In genomic region chr10:80490051-80490450, GRCm38 (mm10) we compare ENCODE assay signal across 10 mouse cellular contexts. TPM values are rescaled to one million over a fixed set of nuclear protein-coding genes. Genes with fewer than 3 reads are reported as not detected.
DNase-seq lines count a peak whose midpoint lies in the region; ATAC-seq and TF ChIP-seq lines count a peak whose summit lies in the region.
"Had no signal": no experiment of that assay in that cellular context is flagged by ENCODE, and none has a peak within 500 bp of the region (broad histone marks: within the 10 kb centered on the region; RNA-seq: fewer than 3 reads in every experiment).

No protein-coding gene starts in this region.

- ATAC-seq in heart, embryonic 16.5 days (replicated peaks; ENCODE audit: extremely low read depth, insufficient read depth, low FRiP score), result peak; percentile 24; the same call in 1 of the 2 replicates
- peak; percentile 89 for ATAC-seq in lung, embryonic 14.5 days (ENCODE audit: insufficient read depth)
- no peak for ATAC-seq in activated CD4-positive, CD25-positive, alpha-beta regulatory T cell, adult 4 months

- H3K4me3 ChIP-seq in embryonic facial prominence, embryonic 10.5 days, result 0 out of 2 replicates have a peak overlapping the region, but pooled peaks have one; percentile 16
- H3K4me3 ChIP-seq in heart, embryonic 16.5 days (ENCODE audit: low read length), result peak overlapping the region; percentile 16
- 0 out of 2 replicates have a peak overlapping the region, but pooled peaks have one; percentile 4 for H3K4me3 ChIP-seq in lung, embryonic 14.5 days (ENCODE audit: low read depth, low read length)
- H3K4me3 ChIP-seq: hindbrain, embryonic 15.5 days; liver, embryonic 15.5 days had no signal

- H3K4me1 ChIP-seq in embryonic facial prominence, embryonic 10.5 days, result peaks cover 11% of the 10 kb centered on the region
- peaks cover 8% of the 10 kb centered on the region; the same call in 1 of the 2 replicates for H3K4me1 ChIP-seq in heart, embryonic 16.5 days (ENCODE audit: control insufficient read depth, insufficient read depth, low read length)
- peaks cover 5% of the 10 kb centered on the region; the same call in 1 of the 2 replicates for H3K4me1 ChIP-seq in lung, embryonic 14.5 days (ENCODE audit: insufficient read depth)

- H3K9me3 ChIP-seq in embryonic facial prominence, embryonic 10.5 days, result no peaks in the 10 kb centered on the region
- H3K9me3 ChIP-seq in heart, embryonic 16.5 days (replicated peaks; ENCODE audit: control insufficient read depth, low read length), result peaks cover 6% of the 10 kb centered on the region
- H3K9me3 ChIP-seq in lung, embryonic 14.5 days (ENCODE audit: low read depth, low read length), result peaks cover 3% of the 10 kb centered on the region; the same call in 1 of the 2 replicates
- H3K9me3 ChIP-seq: hindbrain, embryonic 15.5 days; liver, embryonic 15.5 days had no signal

- DNase-seq in R1 (ENCODE audit: low read depth, low spot score), result peak; percentile 43
- DNase-seq in embryonic facial prominence, embryonic 10.5 days (ENCODE audit: low spot score), result peak; percentile 31
- peak; percentile 94 for DNase-seq in lung, embryonic 14.5 days
- DNase-seq in layer of hippocampus, postnatal 10 days (ENCODE audit: low spot score in 2 of 2), result no peak
- DNase-seq in left cerebral cortex, adult 8-10 months (ENCODE audit: low spot score in 2 of 2), result no peak
- DNase-seq in spleen, postnatal 36 days (ENCODE audit: low spot score in 2 of 2), result no peak

- no peak for TF ChIP-seq CTCF in lung, embryonic 14.5 days (IDR thresholded peaks at IDR 0.05; ENCODE audit: low read depth)

- H3K4me2 ChIP-seq in heart, embryonic 16.5 days (ENCODE audit: low read depth, low read length), result peak overlapping the region; percentile 20; the same call in 1 of the 2 replicates
- H3K4me2 ChIP-seq in lung, embryonic 14.5 days, result peak overlapping the region; percentile 51
- H3K4me2 ChIP-seq: hindbrain, embryonic 15.5 days; liver, embryonic 15.5 days had no signal

- no peaks in the 10 kb centered on the region for H3K36me3 ChIP-seq in embryonic facial prominence, embryonic 10.5 days (replicated peaks)
- H3K36me3 ChIP-seq in heart, embryonic 16.5 days (ENCODE audit: control insufficient read depth, insufficient read depth), result no peaks in the 10 kb centered on the region
- no peaks in the 10 kb centered on the region for H3K36me3 ChIP-seq in lung, embryonic 14.5 days (ENCODE audit: insufficient read depth)
- H3K36me3 ChIP-seq: hindbrain, embryonic 15.5 days; liver, embryonic 15.5 days had no signal

- under 1% methylated on average over 22 of the region's 22 CpGs for WGBS in embryonic facial prominence, embryonic 10.5 days
- 2% methylated on average over 22 of the region's 22 CpGs for WGBS in heart, embryonic 16.5 days
- WGBS in lung, embryonic 14.5 days, result under 1% methylated on average over 22 of the region's 22 CpGs

- no peak overlapping the region for H3K27ac ChIP-seq in embryonic facial prominence, embryonic 10.5 days (replicated peaks)
- H3K27ac ChIP-seq in heart, embryonic 16.5 days (ENCODE audit: low read length), result no peak overlapping the region
- H3K27ac ChIP-seq in lung, embryonic 14.5 days (ENCODE audit: low read depth), result no peak overlapping the region
- H3K27ac ChIP-seq: hindbrain, embryonic 15.5 days; liver, embryonic 15.5 days had no signal

- no peak overlapping the region for H3K9ac ChIP-seq in heart, embryonic 16.5 days (ENCODE audit: low read length)
- H3K9ac ChIP-seq in lung, embryonic 14.5 days, result no peak overlapping the region
- H3K9ac ChIP-seq: hindbrain, embryonic 15.5 days; liver, embryonic 15.5 days had no signal

- peaks cover 100% of the 10 kb centered on the region for H3K27me3 ChIP-seq in embryonic facial prominence, embryonic 10.5 days (replicated peaks; ENCODE audit: low read depth, poor library complexity, severe bottlenecking)
- peaks cover 89% of the 10 kb centered on the region for H3K27me3 ChIP-seq in heart, embryonic 16.5 days (ENCODE audit: control insufficient read depth, insufficient read depth, low read length)
- peaks cover 91% of the 10 kb centered on the region for H3K27me3 ChIP-seq in lung, embryonic 14.5 days (ENCODE audit: insufficient read depth, low read length)

RNA-seq across cellular contexts. Expression of gene Onecut3, which starts 4.6 kb away (rescaled TPM):
- polyA plus RNA-seq in embryonic facial prominence, embryonic 10.5 days (2016; fragmentation: Nextera tagmentation; extraction: Ambion mirVana), result 0.17 and 0.58 TPM in 2 replicates
- not detected in 2 replicates for polyA plus RNA-seq in heart, embryonic 16.5 days (2015; fragmentation: Nextera tagmentation; extraction: Ambion mirVana)
- polyA plus RNA-seq in lung, embryonic 14.5 days (2014; fragmentation: Nextera tagmentation; extraction: Ambion mirVana), result not detected in 2 replicates
- total RNA-seq in layer of hippocampus, postnatal 10 days (2021), result under 1 TPM; 0.07 TPM
- total RNA-seq in left cerebral cortex, adult 8-10 months (2022), result not detected
- polyA plus RNA-seq in activated CD4-positive, CD25-positive, alpha-beta regulatory T cell, adult 4 months (2017; shearing (Covaris generic)), result not detected
- polyA plus RNA-seq: liver, embryonic 15.5 days had no signal

RNA-seq across cellular contexts. Expression of gene Atp8b3, which starts 48.9 kb away (rescaled TPM):
- 0.51 and 0.75 TPM in 2 replicates for polyA plus RNA-seq in embryonic facial prominence, embryonic 10.5 days (2016; fragmentation: Nextera tagmentation; extraction: Ambion mirVana)
- 0.03 and 0.04 TPM in 2 replicates for polyA plus RNA-seq in heart, embryonic 16.5 days (2015; fragmentation: Nextera tagmentation; extraction: Ambion mirVana)
- polyA plus RNA-seq in lung, embryonic 14.5 days (2014; fragmentation: Nextera tagmentation; extraction: Ambion mirVana), result 0.09 and 0.14 TPM in 2 replicates
- total RNA-seq in layer of hippocampus, postnatal 10 days (2021), result under 1 TPM; 0.21 to 0.38 TPM
- under 1 TPM in 3 of 4 experiments, not detected in 1; 0.08 to 0.21 (median 0.18) TPM for total RNA-seq in left cerebral cortex, adult 8-10 months (2022)
- not detected for polyA plus RNA-seq in activated CD4-positive, CD25-positive, alpha-beta regulatory T cell, adult 4 months (2017; shearing (Covaris generic))
- polyA plus RNA-seq: liver, embryonic 15.5 days had no signal

RNA-seq across cellular contexts. Expression of gene Tcf3, which starts 56.6 kb away (rescaled TPM):
- polyA plus RNA-seq in embryonic facial prominence, embryonic 10.5 days (2016; fragmentation: Nextera tagmentation; extraction: Ambion mirVana), result 225 and 235 TPM in 2 replicates
- polyA plus RNA-seq in heart, embryonic 16.5 days (2015; fragmentation: Nextera tagmentation; extraction: Ambion mirVana), result 41.9 and 47.0 TPM in 2 replicates
- 148 and 175 TPM in 2 replicates for polyA plus RNA-seq in lung, embryonic 14.5 days (2014; fragmentation: Nextera tagmentation; extraction: Ambion mirVana)
- total RNA-seq in layer of hippocampus, postnatal 10 days (2021), result 10 to 100 TPM; 36.1 to 42.9 TPM
- 10 to 100 TPM; 27.7 to 32.6 (median 31.4) TPM for total RNA-seq in left cerebral cortex, adult 8-10 months (2022)
- 10 to 100 TPM in 1 of 2 experiments, 1 to 10 TPM in 1; 9.3 to 10.7 TPM for polyA plus RNA-seq in activated CD4-positive, CD25-positive, alpha-beta regulatory T cell, adult 4 months (2017; shearing (Covaris generic))

Comparison
In these comparisons a context has a peak if more than half of its experiments do, and no peak if none do; other contexts are left out.
1. DNase-seq: peak in R1 (single experiment), embryonic facial prominence, embryonic 10.5 days (single experiment) and lung, embryonic 14.5 days (single experiment); none in layer of hippocampus, postnatal 10 days (0 of 2), left cerebral cortex, adult 8-10 months (0 of 2) and spleen, postnatal 36 days (0 of 2).
2. Peak in every context shown above with its lines, with median percentiles within 50 percentile points of each other: H3K4me3 ChIP-seq.